Mouse (Mus musculus): ENCODE measurements around the gene Gnb1.

DNA sequence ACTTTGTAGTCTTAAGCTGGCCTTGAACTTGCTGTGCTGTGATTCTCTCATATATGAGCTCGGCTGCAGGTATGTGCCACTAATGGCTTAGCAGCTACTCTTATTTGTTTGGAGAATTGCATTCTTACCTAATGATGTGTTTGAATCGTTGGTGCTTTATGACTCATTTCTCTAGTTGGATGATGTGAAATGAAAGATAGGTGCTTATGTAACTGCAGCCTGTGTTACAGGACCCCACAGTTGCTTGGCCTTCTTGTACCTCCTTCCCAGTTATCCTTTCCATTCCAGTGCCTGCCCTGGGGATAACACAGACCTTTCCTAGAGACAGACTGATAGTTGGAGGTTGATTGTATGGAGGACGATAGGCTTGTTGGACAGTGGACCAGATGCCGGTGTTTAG is 17.5 kb downstream of the Gnb1 start:
- TF ChIP-seq CTCF (IDR thresholded peaks at IDR 0.05; ENCODE audit: low read depth, low read length) (no peak), POLR2A (IDR thresholded peaks at IDR 0.05; ENCODE audit: insufficient read depth, low read length) (no peak)
